Comparison of ENCODE assay signal across 8 mouse cellular contexts in the genomic region with DNA sequence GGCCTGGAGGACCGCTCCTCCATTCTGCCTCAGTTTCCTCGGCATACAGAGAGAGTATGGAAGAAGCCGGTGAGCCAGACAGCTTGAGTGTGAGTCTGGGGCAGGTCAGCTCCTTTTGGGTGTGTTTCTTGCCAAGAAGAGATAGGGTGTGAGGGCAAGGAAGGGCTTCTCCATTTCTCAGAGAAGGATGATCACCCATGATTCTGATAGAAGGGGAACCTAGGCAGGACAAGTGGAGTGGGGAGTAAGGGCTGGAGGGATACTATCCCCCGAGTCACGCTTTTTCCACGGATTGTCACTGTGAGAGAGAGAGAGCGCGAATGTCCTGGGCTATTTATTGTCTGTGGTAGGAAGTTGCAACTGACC. TPM values are rescaled to one million over a fixed set of nuclear protein-coding genes. Genes with fewer than 3 reads are reported as not detected.
DNase-seq lines count a peak whose midpoint lies in the region; ATAC-seq and TF ChIP-seq lines count a peak whose summit lies in the region.

No protein-coding gene starts in this region.

- ATAC-seq in heart, embryonic 15.5 days (replicated peaks; ENCODE audit: insufficient number of reproducible peaks, insufficient read depth, low FRiP score, low read depth) = no peak
- ATAC-seq in hindbrain, embryonic 13.5 days (ENCODE audit: low FRiP score) = 0 out of 2 replicates have a peak, but pooled peaks have one; percentile 1
- no peak for ATAC-seq in midbrain, embryonic 11.5 days (ENCODE audit: low FRiP score)

- peaks cover 57% of the 10 kb centered on the region for H3K27me3 ChIP-seq in heart, embryonic 15.5 days
- peaks cover 77% of the 10 kb centered on the region for H3K27me3 ChIP-seq in hindbrain, embryonic 13.5 days
- H3K27me3 ChIP-seq in midbrain, embryonic 11.5 days (ENCODE audit: control insufficient read depth, insufficient read depth, low read length) = peaks cover 54% of the 10 kb centered on the region

- H3K9ac ChIP-seq in heart, embryonic 15.5 days = no peak overlapping the region
- peak overlapping the region; percentile 74; the same call in 1 of the 2 replicates for H3K9ac ChIP-seq in hindbrain, embryonic 13.5 days
- H3K9ac ChIP-seq in midbrain, embryonic 11.5 days (ENCODE audit: low read length) = peak overlapping the region; percentile 58; the same call in 1 of the 2 replicates

- H3K27ac ChIP-seq in heart, embryonic 15.5 days = no peak overlapping the region
- H3K27ac ChIP-seq in cortical plate, adult 2 months (ENCODE audit: insufficient read depth, low read length) = peak overlapping the region; percentile 61
- H3K27ac ChIP-seq in hindbrain, embryonic 13.5 days = no peak overlapping the region
- H3K27ac ChIP-seq in midbrain, embryonic 11.5 days (ENCODE audit: low read depth, low read length) = no peak overlapping the region

- peak overlapping the region; percentile 99 for H3K4me2 ChIP-seq in heart, embryonic 15.5 days
- peak overlapping the region; percentile 98 for H3K4me2 ChIP-seq in hindbrain, embryonic 13.5 days
- peak overlapping the region; percentile 93 for H3K4me2 ChIP-seq in midbrain, embryonic 11.5 days

- DNase-seq in heart, adult 8-10 months (ENCODE audit: low spot score) = no peak
- peak; percentile 92 for DNase-seq in midbrain, embryonic 11.5 days (ENCODE audit: low spot score, missing footprints)
- no peak for DNase-seq in spleen, postnatal 10 days (ENCODE audit: low spot score in 2 of 2)
- DNase-seq in adrenal gland, adult (ENCODE audit: inconsistent age in 2 of 2, low spot score in 1 of 2) = no peak
- DNase-seq in urinary bladder, adult 2 months (ENCODE audit: low spot score) = no peak

- H3K9me3 ChIP-seq in heart, embryonic 15.5 days (replicated peaks) = no peaks in the 10 kb centered on the region
- H3K9me3 ChIP-seq in hindbrain, embryonic 13.5 days = no peaks in the 10 kb centered on the region
- no peaks in the 10 kb centered on the region for H3K9me3 ChIP-seq in midbrain, embryonic 11.5 days (ENCODE audit: control insufficient read depth, low read length)

- no peaks in the 10 kb centered on the region for H3K36me3 ChIP-seq in heart, embryonic 15.5 days
- no peaks in the 10 kb centered on the region for H3K36me3 ChIP-seq in hindbrain, embryonic 13.5 days
- no peaks in the 10 kb centered on the region for H3K36me3 ChIP-seq in midbrain, embryonic 11.5 days (ENCODE audit: control insufficient read depth, insufficient read depth, low read length)

- 13% methylated on average over 8 of the region's 8 CpGs for WGBS in heart, embryonic 15.5 days
- WGBS in hindbrain, embryonic 13.5 days = 8% methylated on average over 8 of the region's 8 CpGs
- WGBS in midbrain, embryonic 11.5 days = 11% methylated on average over 8 of the region's 8 CpGs

- peak overlapping the region; percentile 58 for H3K4me3 ChIP-seq in heart, embryonic 15.5 days
- peak overlapping the region; percentile 49 for H3K4me3 ChIP-seq in cortical plate, adult 2 months (ENCODE audit: insufficient read depth, low read length)
- peak overlapping the region; percentile 57 for H3K4me3 ChIP-seq in hindbrain, embryonic 13.5 days
- peak overlapping the region; percentile 54 for H3K4me3 ChIP-seq in midbrain, embryonic 11.5 days (ENCODE audit: low read depth, low read length)

- no peak for TF ChIP-seq CTCF in cortical plate, adult 2 months (IDR thresholded peaks at IDR 0.05; ENCODE audit: extremely low read depth, insufficient read depth, low read length)

- H3K4me1 ChIP-seq in heart, embryonic 15.5 days (replicated peaks) = peaks cover 20% of the 10 kb centered on the region
- peaks cover 5% of the 10 kb centered on the region for H3K4me1 ChIP-seq in cortical plate, adult 2 months (ENCODE audit: control insufficient read depth, insufficient read depth, low read length)
- peaks cover 21% of the 10 kb centered on the region for H3K4me1 ChIP-seq in hindbrain, embryonic 13.5 days (replicated peaks)
- peaks cover 10% of the 10 kb centered on the region for H3K4me1 ChIP-seq in midbrain, embryonic 11.5 days (ENCODE audit: control insufficient read depth, insufficient read depth, low read length)

- TF ChIP-seq POLR2A in cortical plate, adult 2 months (IDR thresholded peaks at IDR 0.05; ENCODE audit: extremely low read depth, insufficient read depth, low read length) = no peak

RNA-seq across cellular contexts. Expression of gene Car7, which starts 7.0 kb away (rescaled TPM):
- polyA plus RNA-seq in heart, embryonic 15.5 days (2015; fragmentation: Nextera tagmentation; extraction: Ambion mirVana) = 2.4 and 2.8 TPM in 2 replicates
- 1 to 10 TPM; 2.6 to 4.4 (median 3.2) TPM for total RNA-seq in heart, adult 8-10 months (2022)
- polyA plus RNA-seq in cortical plate, adult 2 months (2012; rRNA removed) = 48.6 and 59.8 TPM in 2 replicates
- 2.1 and 2.8 TPM in 2 replicates for polyA plus RNA-seq in hindbrain, embryonic 13.5 days (2015; fragmentation: Nextera tagmentation; extraction: Ambion mirVana)
- polyA plus RNA-seq in midbrain, embryonic 11.5 days (2014; fragmentation: Nextera tagmentation; extraction: Ambion mirVana) = 0.82 and 1.5 TPM in 2 replicates
- 3.5 and 4.7 TPM in 2 replicates for polyA plus RNA-seq in urinary bladder, adult 2 months (2012; rRNA removed)

RNA-seq across cellular contexts. Expression of gene Nae1, which starts 7.1 kb away (rescaled TPM):
- polyA plus RNA-seq in heart, embryonic 15.5 days (2015; fragmentation: Nextera tagmentation; extraction: Ambion mirVana) = 63.4 and 64.4 TPM in 2 replicates
- total RNA-seq in heart, adult 8-10 months (2022) = 10 to 100 TPM; 28.5 to 32.0 (median 29.9) TPM
- 75.4 and 76.2 TPM in 2 replicates for polyA plus RNA-seq in cortical plate, adult 2 months (2012; rRNA removed)
- polyA plus RNA-seq in hindbrain, embryonic 13.5 days (2015; fragmentation: Nextera tagmentation; extraction: Ambion mirVana) = 109 and 115 TPM in 2 replicates
- 138 and 148 TPM in 2 replicates for polyA plus RNA-seq in midbrain, embryonic 11.5 days (2014; fragmentation: Nextera tagmentation; extraction: Ambion mirVana)
- polyA plus RNA-seq in urinary bladder, adult 2 months (2012; rRNA removed) = 56.2 and 71.4 TPM in 2 replicates

RNA-seq across cellular contexts. Expression of gene Terb1, which starts 31.8 kb away (rescaled TPM):
- 0.09 and 0.32 TPM in 2 replicates for polyA plus RNA-seq in heart, embryonic 15.5 days (2015; fragmentation: Nextera tagmentation; extraction: Ambion mirVana)
- not detected for total RNA-seq in heart, adult 8-10 months (2022)
- 0.69 and 1.2 TPM in 2 replicates for polyA plus RNA-seq in cortical plate, adult 2 months (2012; rRNA removed)
- polyA plus RNA-seq in hindbrain, embryonic 13.5 days (2015; fragmentation: Nextera tagmentation; extraction: Ambion mirVana) = 0.35 and 0.36 TPM in 2 replicates
- polyA plus RNA-seq in midbrain, embryonic 11.5 days (2014; fragmentation: Nextera tagmentation; extraction: Ambion mirVana) = 0.18 and 0.21 TPM in 2 replicates
- polyA plus RNA-seq in urinary bladder, adult 2 months (2012; rRNA removed) = 0.47 and 0.54 TPM in 2 replicates

RNA-seq across cellular contexts. Expression of gene Pdp2, which starts 49.8 kb away (rescaled TPM):
- polyA plus RNA-seq in heart, embryonic 15.5 days (2015; fragmentation: Nextera tagmentation; extraction: Ambion mirVana) = 5.8 and 7.3 TPM in 2 replicates
- 10 to 100 TPM; 24.1 to 44.1 (median 34.9) TPM for total RNA-seq in heart, adult 8-10 months (2022)
- polyA plus RNA-seq in cortical plate, adult 2 months (2012; rRNA removed) = 4.7 and 5.1 TPM in 2 replicates
- polyA plus RNA-seq in hindbrain, embryonic 13.5 days (2015; fragmentation: Nextera tagmentation; extraction: Ambion mirVana) = 16.7 and 17.6 TPM in 2 replicates
- polyA plus RNA-seq in midbrain, embryonic 11.5 days (2014; fragmentation: Nextera tagmentation; extraction: Ambion mirVana) = 17.2 and 17.3 TPM in 2 replicates
- 6.1 and 7.2 TPM in 2 replicates for polyA plus RNA-seq in urinary bladder, adult 2 months (2012; rRNA removed)
